Comparison of ENCODE assay signal across 14 mouse cellular contexts in the genomic region with DNA sequence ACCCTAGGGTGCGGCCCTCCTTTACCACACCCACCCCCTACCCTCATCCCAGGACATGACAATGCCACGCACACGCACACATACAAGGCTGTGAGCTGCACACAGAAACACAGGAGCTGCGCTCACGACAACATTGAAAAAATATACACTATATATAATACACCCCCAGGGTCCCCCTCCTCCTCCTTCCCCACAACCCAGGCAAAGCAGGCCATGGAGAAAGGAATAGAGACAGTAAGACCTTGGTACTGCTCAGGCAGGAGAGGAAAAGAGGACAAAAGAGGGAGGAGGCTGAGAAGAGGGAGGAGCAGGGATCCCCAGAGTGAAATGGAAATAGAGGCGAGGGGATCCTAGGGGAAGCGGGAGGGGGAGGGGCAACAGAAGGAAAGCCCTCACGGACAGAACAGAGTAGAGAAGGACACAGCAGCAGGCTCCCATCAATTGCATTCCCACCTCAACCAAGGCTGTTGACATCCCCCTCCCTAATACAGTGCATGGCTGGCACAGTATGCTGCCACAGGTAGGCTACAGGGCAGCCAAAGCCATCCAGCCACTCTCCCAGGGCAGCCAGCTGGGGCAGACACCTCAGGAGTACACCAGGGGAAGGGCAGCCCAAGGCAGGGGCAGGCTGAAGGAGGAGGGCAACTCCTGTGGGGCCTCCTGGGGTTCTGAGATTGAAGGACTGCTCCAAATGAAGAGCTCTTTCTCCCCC. TPM values are rescaled to one million over a fixed set of nuclear protein-coding genes. Genes with fewer than 3 reads are reported as not detected.
DNase-seq lines count a peak whose midpoint lies in the region; ATAC-seq and TF ChIP-seq lines count a peak whose summit lies in the region.
"Had no signal": no experiment of that assay in that cellular context is flagged by ENCODE, and none has a peak within 500 bp of the region (broad histone marks: within the 10 kb centered on the region; RNA-seq: fewer than 3 reads in every experiment).

No protein-coding gene starts in this region.

- peak; percentile 25; the same call in 1 of the 2 replicates for ATAC-seq in forebrain, embryonic 12.5 days (ENCODE audit: low FRiP score)
- no peak for ATAC-seq in hindbrain, postnatal 0 days
- ATAC-seq: liver, postnatal 0 days had no signal

- peak; percentile 45; the same call in 1 of the 2 replicates for TF ChIP-seq EP300 in ES-Bruce4 (IDR thresholded peaks at IDR 0.05; ENCODE audit: insufficient read depth, low read depth, low read length)

- intact Hi-C loops in heart, postnatal 14 days (cut with DNase I), result no loop called here

- no peaks in the 10 kb centered on the region for H3K36me3 ChIP-seq in ES-Bruce4 (ENCODE audit: control insufficient read depth, insufficient read depth, low read length, poor library complexity, severe bottlenecking)
- H3K36me3 ChIP-seq in forebrain, embryonic 12.5 days (replicated peaks), result 0 out of 2 replicates have a peak, but pooled peaks cover 5% of the 10 kb centered on the region
- peaks cover 10% of the 10 kb centered on the region for H3K36me3 ChIP-seq in hindbrain, postnatal 0 days (ENCODE audit: insufficient read depth, low read length)

- no peaks in the 10 kb centered on the region for H3K9me3 ChIP-seq in ES-Bruce4 (replicated peaks; ENCODE audit: control insufficient read depth, insufficient read depth, low read length, poor library complexity, severe bottlenecking)
- H3K9me3 ChIP-seq in forebrain, embryonic 12.5 days, result no peaks in the 10 kb centered on the region
- no peaks in the 10 kb centered on the region for H3K9me3 ChIP-seq in hindbrain, postnatal 0 days (ENCODE audit: low read length)
- H3K9me3 ChIP-seq: megakaryocyte, embryonic 14.5 days had no signal

- 0 out of 2 replicates have a peak overlapping the region, but pooled peaks have one; percentile 13 for H3K4me3 ChIP-seq in ES-Bruce4 (ENCODE audit: low read depth, low read length)
- H3K4me3 ChIP-seq in forebrain, embryonic 12.5 days (replicated peaks), result no peak overlapping the region
- H3K4me3 ChIP-seq in hindbrain, postnatal 0 days (ENCODE audit: low read length), result no peak overlapping the region
- H3K4me3 ChIP-seq: megakaryocyte, embryonic 14.5 days had no signal

- TF ChIP-seq CTCF in ES-Bruce4 (IDR thresholded peaks at IDR 0.05; ENCODE audit: low read depth, low read length), result no peak
- TF ChIP-seq CTCF in hindbrain, postnatal 0 days (IDR thresholded peaks at IDR 0.05; ENCODE audit: low read depth), result no peak

- peak overlapping the region; percentile 25 for H3K9ac ChIP-seq in ES-Bruce4 (ENCODE audit: low read depth, poor library complexity, severe bottlenecking)
- no peak overlapping the region for H3K9ac ChIP-seq in forebrain, embryonic 12.5 days
- H3K9ac ChIP-seq in hindbrain, postnatal 0 days (replicated peaks; ENCODE audit: low read length), result 0 out of 2 replicates have a peak overlapping the region, but pooled peaks have one; percentile 3
- H3K9ac ChIP-seq: liver, postnatal 0 days had no signal

- no peak overlapping the region for H3K4me2 ChIP-seq in forebrain, embryonic 12.5 days
- H3K4me2 ChIP-seq in hindbrain, postnatal 0 days (ENCODE audit: low read depth, low read length), result no peak overlapping the region

- no peaks in the 10 kb centered on the region for H3K27me3 ChIP-seq in ES-Bruce4 (ENCODE audit: control insufficient read depth, insufficient read depth, low read length, poor library complexity, severe bottlenecking)
- H3K27me3 ChIP-seq in forebrain, embryonic 12.5 days, result no peaks in the 10 kb centered on the region; the same call in 1 of the 2 replicates
- no peaks in the 10 kb centered on the region for H3K27me3 ChIP-seq in hindbrain, postnatal 0 days (ENCODE audit: insufficient read depth, low read length)

- no peak for TF ChIP-seq POLR2A in ES-Bruce4 (IDR thresholded peaks at IDR 0.05; ENCODE audit: insufficient read depth, low read length)

- H3K4me1 ChIP-seq in ES-Bruce4 (ENCODE audit: control insufficient read depth, insufficient read depth, low read length), result peaks cover 15% of the 10 kb centered on the region
- peaks cover 23% of the 10 kb centered on the region for H3K4me1 ChIP-seq in forebrain, embryonic 12.5 days
- 0 out of 2 replicates have a peak, but pooled peaks cover 3% of the 10 kb centered on the region for H3K4me1 ChIP-seq in hindbrain, postnatal 0 days (ENCODE audit: insufficient read depth, low read length)

- WGBS in forebrain, embryonic 12.5 days, result 39% methylated on average over 8 of the region's 8 CpGs
- WGBS in hindbrain, postnatal 0 days, result 38% methylated on average over 8 of the region's 8 CpGs

- H3K27ac ChIP-seq in ES-Bruce4 (ENCODE audit: insufficient read depth, low read length), result peak overlapping the region; percentile 88
- H3K27ac ChIP-seq in forebrain, embryonic 12.5 days, result no peak overlapping the region
- 0 out of 2 replicates have a peak overlapping the region, but pooled peaks have one; percentile 32 for H3K27ac ChIP-seq in hindbrain, postnatal 0 days

- DNase-seq in heart, adult 11 months, result peak; percentile 85
- DNase-seq in heart, postnatal 14 days, result no peak
- no peak for DNase-seq in hindbrain, postnatal 0 days (ENCODE audit: low spot score)
- no peak for DNase-seq in right cerebral cortex, postnatal 10 days (ENCODE audit: low spot score in 2 of 2)
- no peak for DNase-seq in frontal cortex, postnatal 14 days (ENCODE audit: low spot score in 2 of 2)
- no peak for DNase-seq in spleen, adult 12 weeks (ENCODE audit: low spot score)
- DNase-seq: adrenal gland, adult 2 months; gastrocnemius, postnatal 36 days; kidney, adult 9 months; liver, postnatal 0 days; thymus, adult 18-20 months had no signal

RNA-seq across cellular contexts. Expression of gene Pex5, which starts 16.1 kb away (rescaled TPM):
- total RNA-seq in heart, postnatal 14 days (2021), result 10 to 100 TPM; 26.9 to 27.4 TPM
- 31.0 and 31.4 TPM in 2 replicates for polyA plus RNA-seq in ES-Bruce4 (2011; ENCODE audit: insufficient read depth, insufficient read length, low read depth, missing spikeins)
- polyA plus RNA-seq in forebrain, embryonic 12.5 days (2016; fragmentation: Nextera tagmentation; extraction: Ambion mirVana), result 65.9 and 66.0 TPM in 2 replicates
- total RNA-seq in hindbrain, postnatal 0 days (2014; rRNA removed), result 74.4 and 80.8 TPM in 2 replicates
- 46.6 and 49.0 TPM in 2 replicates for polyA plus RNA-seq in hindbrain, postnatal 0 days (2015; fragmentation: Nextera tagmentation; extraction: Ambion mirVana)

RNA-seq across cellular contexts. Expression of gene Clstn3, which starts 33.7 kb away (rescaled TPM):
- 1 to 10 TPM in 1 of 2 experiments, under 1 TPM in 1; 0.24 to 1.5 TPM for total RNA-seq in heart, postnatal 14 days (2021)
- 17.1 and 25.6 TPM in 2 replicates for polyA plus RNA-seq in ES-Bruce4 (2011; ENCODE audit: insufficient read depth, insufficient read length, low read depth, missing spikeins)
- polyA plus RNA-seq in forebrain, embryonic 12.5 days (2016; fragmentation: Nextera tagmentation; extraction: Ambion mirVana), result 25.9 and 27.3 TPM in 2 replicates
- 338 and 342 TPM in 2 replicates for total RNA-seq in hindbrain, postnatal 0 days (2014; rRNA removed)
- 171 and 184 TPM in 2 replicates for polyA plus RNA-seq in hindbrain, postnatal 0 days (2015; fragmentation: Nextera tagmentation; extraction: Ambion mirVana)
